Mouse (Mus musculus): ENCODE results near the gene Grik4.

Gene Grik4

GRCm38 (mm10) chr9:42908657-42909313 is 35.5 kb downstream of the Grik4 start:
- in situ Hi-C loops (cut with MboI; ENCODE audit: unreplicated experiment in 2 of 2), result no loop called here

DNA sequence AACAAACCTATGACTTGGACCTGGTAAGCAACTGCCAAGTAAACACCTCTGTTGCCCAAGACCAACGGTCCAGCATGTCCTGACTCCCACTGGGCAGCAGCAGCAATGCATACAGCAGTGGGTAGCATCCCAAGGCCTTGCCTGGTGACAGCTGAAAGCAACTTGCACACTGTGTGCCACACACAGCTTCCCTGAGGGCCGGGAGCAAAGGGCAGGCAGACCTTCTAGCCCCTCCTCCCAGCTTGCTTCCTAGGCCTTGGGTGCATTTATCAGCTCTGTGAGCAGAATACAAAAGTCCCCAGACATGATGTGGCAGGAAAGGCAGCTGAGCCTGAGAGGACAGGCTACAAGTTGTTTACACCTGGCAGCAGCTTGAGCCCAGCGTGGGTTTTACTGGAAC is 37.3 kb downstream of the Grik4 start:
- in situ Hi-C loops (cut with MboI; ENCODE audit: unreplicated experiment in 2 of 2), result no loop called here

- in situ Hi-C loops (cut with MboI; ENCODE audit: unreplicated experiment in 2 of 2), result no loop called here
Measured at GRCm38 (mm10) chr9:42898091-42898591, 46.2 kb downstream of the Grik4 start.

DNA sequence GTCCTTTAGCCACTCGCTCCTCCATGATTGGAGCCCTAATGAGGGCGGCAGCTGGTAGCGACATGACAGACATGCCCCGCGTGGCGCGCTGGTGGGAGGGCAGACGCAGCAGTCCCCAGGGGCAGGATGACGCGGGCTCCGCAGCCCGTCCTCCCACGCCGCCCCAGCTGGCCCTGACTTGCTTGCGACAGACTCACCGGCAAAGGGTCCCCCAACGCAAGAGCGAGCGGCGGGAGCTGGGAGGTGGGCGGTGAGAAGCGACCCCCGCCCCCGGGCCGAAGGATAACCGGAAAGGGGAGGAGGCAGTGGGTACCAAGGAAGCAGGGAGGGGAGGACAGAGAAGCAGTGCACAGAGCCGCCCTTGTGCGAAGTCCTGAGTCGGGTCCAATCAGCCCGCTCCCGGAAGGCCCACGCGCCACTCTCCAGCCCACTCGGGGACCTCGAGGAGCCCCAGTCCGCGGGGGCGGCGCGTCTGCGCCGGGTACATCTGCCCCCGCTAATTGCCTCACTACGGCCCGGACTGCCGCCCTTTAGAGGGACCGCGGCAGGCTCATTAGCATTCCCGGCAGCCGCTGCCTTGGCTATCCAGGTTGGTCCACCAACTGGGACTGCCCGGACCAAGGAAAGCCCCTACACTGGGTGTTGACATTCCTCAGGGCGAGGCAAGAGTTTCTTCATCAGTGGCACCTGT is 46.8 kb downstream of the Grik4 start:
- in situ Hi-C loops (cut with MboI; ENCODE audit: unreplicated experiment in 2 of 2), result no loop called here

DNA sequence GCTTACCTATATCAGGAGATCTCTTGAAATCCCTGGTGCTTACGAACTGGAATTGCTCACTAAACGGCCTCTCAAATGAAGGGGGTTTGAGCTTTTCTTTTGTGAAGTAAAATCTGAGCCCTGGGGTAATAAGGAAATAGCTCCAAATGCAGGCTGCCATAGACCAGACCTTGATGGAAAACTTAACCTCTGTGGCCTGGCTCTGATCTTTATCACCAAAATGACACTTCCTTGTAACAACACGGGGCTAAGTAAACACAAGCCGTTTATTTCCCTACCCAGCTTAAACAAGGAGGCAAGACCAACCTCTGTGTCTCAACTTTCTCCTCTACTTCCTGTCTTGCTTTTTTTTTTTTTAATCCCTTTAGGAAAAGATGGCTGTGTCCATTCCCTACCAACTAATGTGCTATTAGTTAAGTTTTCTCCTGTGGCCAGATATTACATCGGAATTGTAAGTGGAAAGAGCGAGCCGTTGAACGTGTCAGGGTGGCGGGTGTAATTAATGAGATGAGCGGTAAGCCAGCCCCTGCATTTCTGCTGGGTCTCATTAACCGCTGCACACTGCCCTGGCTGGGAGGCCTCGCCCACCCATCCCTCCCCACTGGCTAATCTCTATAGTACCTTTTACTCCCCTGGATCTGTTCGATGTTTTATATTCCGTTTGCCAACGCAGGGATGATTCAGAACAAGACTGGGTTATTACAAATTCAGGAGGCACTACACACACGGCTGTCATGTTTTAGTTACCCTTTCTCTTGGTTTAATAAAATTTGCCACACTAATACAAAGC is 47.7 kb downstream of the Grik4 start:
- in situ Hi-C loops (cut with MboI; ENCODE audit: unreplicated experiment in 2 of 2), result no loop called here

- in situ Hi-C loops (cut with MboI; ENCODE audit: unreplicated experiment in 2 of 2), result no loop called here
Measured at GRCm38 (mm10) chr9:42892765-42893164, 51.5 kb downstream of the Grik4 start.

- in situ Hi-C loops (cut with MboI; ENCODE audit: unreplicated experiment in 2 of 2), result no loop called here
Measured at GRCm38 (mm10) chr9:42887930-42888329, 56.4 kb downstream of the Grik4 start.

DNA sequence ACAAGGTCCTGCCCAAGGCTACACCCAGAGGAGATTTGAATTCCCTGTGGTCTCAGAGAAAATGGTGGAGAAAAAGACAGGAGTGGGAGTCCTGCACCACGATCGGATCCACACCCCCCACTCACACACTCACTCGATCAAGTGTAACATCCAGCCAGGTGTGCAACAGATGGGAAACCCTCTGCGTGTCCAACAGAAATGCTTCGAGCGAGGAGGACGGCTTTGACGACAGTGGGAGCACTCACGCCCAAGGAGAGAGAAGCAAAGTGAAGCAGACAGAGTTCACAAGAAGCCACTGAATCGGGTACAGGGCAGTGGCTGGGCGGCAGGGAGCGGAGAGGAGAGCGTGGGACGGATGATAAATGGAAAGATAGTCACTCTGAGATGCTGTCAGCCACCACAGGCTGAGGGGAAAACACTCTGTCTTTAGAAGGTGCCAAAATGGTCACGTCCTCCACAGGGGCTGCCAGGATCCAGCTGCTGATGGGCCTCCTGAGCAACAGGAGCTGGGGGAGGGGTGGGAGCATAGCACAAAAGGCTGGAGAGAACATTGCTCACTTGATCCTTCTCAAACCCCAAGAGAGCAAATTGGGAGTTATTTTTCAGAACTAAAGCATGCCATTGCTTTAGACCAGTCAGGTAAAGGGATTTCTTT is 58.1 kb downstream of the Grik4 start:
- in situ Hi-C loops (cut with MboI; ENCODE audit: unreplicated experiment in 2 of 2), result no loop called here

- in situ Hi-C loops (cut with MboI; ENCODE audit: unreplicated experiment in 2 of 2), result no loop called here
Measured at GRCm38 (mm10) chr9:42885566-42885965, 58.7 kb downstream of the Grik4 start.

GRCm38 (mm10) chr9:42885123-42885522 is 59.2 kb downstream of the Grik4 start:
- in situ Hi-C loops (cut with MboI; ENCODE audit: unreplicated experiment in 2 of 2), result no loop called here

DNA sequence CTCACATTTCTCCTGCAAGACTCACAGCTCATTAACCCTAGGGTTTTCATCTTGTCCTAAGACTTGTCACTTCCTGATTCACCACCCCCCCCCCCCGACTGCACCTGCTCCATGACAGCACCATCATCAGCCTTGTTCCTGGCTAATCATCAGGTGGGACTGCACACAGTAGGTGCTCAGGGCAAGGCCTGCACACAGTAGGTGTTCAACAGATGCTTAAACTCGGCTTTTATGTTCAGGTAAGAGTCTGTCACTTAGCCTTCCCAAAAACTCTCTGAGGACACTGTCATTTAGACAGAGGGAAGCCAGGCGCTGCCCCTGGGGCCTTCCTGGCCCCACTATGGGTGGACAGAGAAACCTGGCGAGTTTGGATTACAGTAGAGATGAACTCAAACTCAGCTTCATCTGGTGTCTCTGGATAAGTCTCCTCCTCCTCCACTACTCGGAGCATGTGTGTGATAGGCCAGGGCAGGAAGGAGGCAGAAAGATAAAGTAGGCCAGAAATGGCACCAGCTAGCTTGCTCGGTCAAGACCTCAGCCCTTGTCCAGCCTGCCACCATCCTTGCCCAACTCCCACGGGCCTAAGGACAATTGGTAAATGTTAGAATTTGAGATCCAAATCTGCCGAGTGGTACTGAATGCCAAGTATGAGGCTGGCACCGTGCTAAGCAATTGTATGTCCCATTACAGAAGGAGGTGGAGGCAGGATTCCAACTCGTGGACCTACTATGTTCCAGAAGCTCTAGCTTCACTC is 61.1 kb downstream of the Grik4 start:
- in situ Hi-C loops (cut with MboI; ENCODE audit: unreplicated experiment in 2 of 2), result no loop called here

- in situ Hi-C loops (cut with MboI; ENCODE audit: unreplicated experiment in 2 of 2), result no loop called here
Measured at GRCm38 (mm10) chr9:42882313-42882712, 62.0 kb downstream of the Grik4 start.

- in situ Hi-C loops (cut with MboI; ENCODE audit: unreplicated experiment in 2 of 2), result no loop called here
Measured at GRCm38 (mm10) chr9:42881040-42881439, 63.3 kb downstream of the Grik4 start.

DNA sequence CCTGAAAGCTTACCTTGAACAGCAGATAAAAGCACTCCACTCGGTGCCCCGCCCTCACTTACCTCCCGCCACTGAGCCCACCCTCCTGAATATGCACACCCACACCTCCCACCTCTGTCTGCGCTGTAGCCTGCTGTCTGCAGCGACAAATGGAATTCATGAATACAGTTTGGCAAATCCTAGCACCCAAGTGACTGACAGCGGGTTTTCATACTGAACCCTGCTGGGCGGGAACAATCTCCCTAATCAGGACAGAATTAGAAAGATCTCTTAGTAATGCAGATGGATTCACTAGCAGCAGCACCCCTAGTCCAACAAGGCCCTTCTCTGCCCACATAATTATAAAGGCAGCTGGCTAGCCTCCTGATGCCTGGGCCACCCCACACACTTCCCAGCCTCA is 65.9 kb downstream of the Grik4 start:
- in situ Hi-C loops (cut with MboI; ENCODE audit: unreplicated experiment in 2 of 2), result no loop called here

- in situ Hi-C loops (cut with MboI; ENCODE audit: unreplicated experiment in 2 of 2), result no loop called here
Measured at GRCm38 (mm10) chr9:42872885-42873284, 71.4 kb downstream of the Grik4 start.

DNA sequence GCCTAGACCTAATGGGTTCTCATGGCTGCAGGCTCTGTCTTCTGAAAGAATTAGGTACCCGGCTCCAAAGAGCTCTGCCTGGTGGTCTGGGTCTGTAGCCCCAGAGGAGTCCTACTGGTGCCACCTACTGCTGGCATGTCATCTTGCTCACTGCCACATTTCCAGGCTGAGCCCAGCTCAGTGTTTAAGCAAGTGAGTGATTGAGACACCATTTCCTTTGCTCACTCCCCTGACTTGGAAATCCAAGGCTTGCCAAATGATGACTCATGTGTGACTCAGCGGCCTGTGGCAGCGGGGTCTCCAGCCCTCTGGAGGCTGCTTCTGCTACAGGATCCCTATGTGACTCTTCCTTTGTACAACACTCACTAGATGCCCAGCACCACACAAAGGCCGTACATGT is 72.6 kb downstream of the Grik4 start:
- in situ Hi-C loops (cut with MboI; ENCODE audit: unreplicated experiment in 2 of 2), result no loop called here

GRCm38 (mm10) chr9:42870257-42870656 is 74.0 kb downstream of the Grik4 start:
- in situ Hi-C loops (cut with MboI; ENCODE audit: unreplicated experiment in 2 of 2), result no loop called here

DNA sequence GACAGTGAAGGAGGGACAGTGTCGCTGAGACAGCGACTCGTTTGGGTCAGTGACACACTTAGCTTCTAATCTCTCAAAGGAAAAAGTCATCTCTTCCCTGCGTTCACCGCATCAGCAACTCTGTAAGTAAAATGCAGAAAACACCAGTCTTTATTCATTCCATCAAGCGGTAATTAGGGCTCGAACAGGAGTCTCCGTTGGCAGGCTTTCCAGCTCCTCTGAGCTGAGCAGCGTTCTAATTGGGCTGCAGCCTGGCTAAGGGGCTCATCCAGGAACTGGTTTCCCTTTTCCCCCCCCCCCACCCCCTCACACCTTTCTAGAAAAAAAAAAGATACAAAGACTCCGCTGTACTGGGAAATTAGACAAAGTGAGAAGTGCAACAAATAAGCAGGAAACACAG is 75.8 kb downstream of the Grik4 start:
- in situ Hi-C loops (cut with MboI; ENCODE audit: unreplicated experiment in 2 of 2), result no loop called here

DNA sequence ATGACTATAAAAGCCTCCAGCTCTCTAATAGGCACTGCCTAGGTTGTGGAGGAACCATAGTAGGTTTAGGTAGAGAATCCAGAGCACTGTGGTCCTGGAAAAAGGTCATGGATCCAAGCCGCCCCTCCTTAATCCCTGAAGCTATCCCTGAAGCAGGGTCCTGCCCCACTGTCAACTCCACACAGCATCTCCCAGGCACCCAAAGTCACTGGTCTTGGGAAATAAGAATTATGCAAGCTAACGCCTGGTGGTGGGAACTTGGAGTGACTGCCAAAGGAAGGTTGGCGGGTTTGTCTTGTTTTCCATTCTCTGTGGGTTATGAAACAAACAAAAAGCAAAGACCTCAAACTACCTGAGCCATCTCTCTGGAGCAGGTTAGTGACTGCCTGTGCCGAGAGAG is 77.6 kb downstream of the Grik4 start:
- in situ Hi-C loops (cut with MboI; ENCODE audit: unreplicated experiment in 2 of 2), result no loop called here
